Mouse (Mus musculus): ENCODE results near the gene Rps27a. TPM values are rescaled to one million over a fixed set of nuclear protein-coding genes. Genes with fewer than 3 reads are reported as not detected.
A peak's percentile ranks its signal among the peaks of the same experiment; 100 is the strongest.

Rps27a gene
- polyA plus RNA-seq (2014; fragmentation: Nextera tagmentation; extraction: Ambion mirVana) = 1,249 and 1,252 TPM in 2 replicates

GRCm38 (mm10) chr11:29547752-29548503 is at the start of gene Rps27a, which contains the start of gene Clhc1:
TSS of gene Rps27a (minus strand) at chr11:29548109.
TSS of gene Clhc1 (plus strand) at chr11:29547950.
- H3K9me3 ChIP-seq (ENCODE audit: control insufficient read depth, low read length) = no peaks in the 10 kb centered on the region
- no peaks in the 10 kb centered on the region for H3K27me3 ChIP-seq (ENCODE audit: control insufficient read depth, insufficient read depth, low read length)
- peak; percentile 97 for ATAC-seq (ENCODE audit: insufficient number of reproducible peaks, low FRiP score, low TSS enrichment, low read depth)
- H3K27ac ChIP-seq (replicated peaks; ENCODE audit: low read depth, low read length) = peak within 1 kb of the TSS; percentile 68
- no peaks in the 10 kb centered on the region for H3K4me1 ChIP-seq (ENCODE audit: control insufficient read depth, insufficient read depth, low read length)
- H3K9ac ChIP-seq (ENCODE audit: low read length) = peak within 1 kb of the TSS; percentile 95
- peaks cover 5% of the 10 kb centered on the region; the same call in 1 of the 2 replicates for H3K36me3 ChIP-seq (ENCODE audit: control insufficient read depth, insufficient read depth, low read length)
- H3K4me3 ChIP-seq (ENCODE audit: low read depth, low read length) = peak within 1 kb of the TSS; percentile 70
- peak; percentile 95 for DNase-seq (ENCODE audit: low spot score)
- peak within 1 kb of the TSS; percentile 65 for H3K4me2 ChIP-seq (ENCODE audit: low read depth, severe bottlenecking)
- WGBS = under 1% methylated on average over 46 of the region's 46 CpGs

GRCm38 (mm10) chr11:29597159-29597558 is 49.2 kb upstream of the Rps27a start:
- no peaks in the 10 kb centered on the region for H3K9me3 ChIP-seq (ENCODE audit: control insufficient read depth, low read length)
- ATAC-seq (ENCODE audit: insufficient number of reproducible peaks, low FRiP score, low TSS enrichment, low read depth) (no peak), DNase-seq (ENCODE audit: low spot score) (no peak)
- H3K27ac ChIP-seq (replicated peaks; ENCODE audit: low read depth, low read length) = no peak overlapping the region
- no peak overlapping the region for H3K4me2 ChIP-seq (ENCODE audit: low read depth, severe bottlenecking)
- no peak overlapping the region for H3K4me3 ChIP-seq (ENCODE audit: low read depth, low read length)
- H3K9ac ChIP-seq (ENCODE audit: low read length) = no peak overlapping the region
- no peaks in the 10 kb centered on the region for H3K27me3 ChIP-seq (ENCODE audit: control insufficient read depth, insufficient read depth, low read length)
- no peaks in the 10 kb centered on the region for H3K4me1 ChIP-seq (ENCODE audit: control insufficient read depth, insufficient read depth, low read length)
- no peaks in the 10 kb centered on the region for H3K36me3 ChIP-seq (ENCODE audit: control insufficient read depth, insufficient read depth, low read length)

- no peaks in the 10 kb centered on the region for H3K27me3 ChIP-seq (ENCODE audit: control insufficient read depth, insufficient read depth, low read length)
- H3K9me3 ChIP-seq (ENCODE audit: control insufficient read depth, low read length) = no peaks in the 10 kb centered on the region
- H3K9ac ChIP-seq (ENCODE audit: low read length) = no peak overlapping the region
- no peak overlapping the region for H3K4me3 ChIP-seq (ENCODE audit: low read depth, low read length)
- no peak overlapping the region for H3K4me2 ChIP-seq (ENCODE audit: low read depth, severe bottlenecking)
- no peaks in the 10 kb centered on the region for H3K4me1 ChIP-seq (ENCODE audit: control insufficient read depth, insufficient read depth, low read length)
- ATAC-seq (ENCODE audit: insufficient number of reproducible peaks, low FRiP score, low TSS enrichment, low read depth) = no peak
- no peak overlapping the region for H3K27ac ChIP-seq (replicated peaks; ENCODE audit: low read depth, low read length)
- H3K36me3 ChIP-seq (ENCODE audit: control insufficient read depth, insufficient read depth, low read length) = no peaks in the 10 kb centered on the region
- DNase-seq (ENCODE audit: low spot score) = no peak
These were observed 47.3 kb upstream of the Rps27a start for GRCm38 (mm10) chr11:29595217-29595616.

GRCm38 (mm10) chr11:29579610-29580009 is 31.7 kb upstream of the Rps27a start:
- H3K4me3 ChIP-seq (ENCODE audit: low read depth, low read length) = no peak overlapping the region
- no peaks in the 10 kb centered on the region for H3K27me3 ChIP-seq (ENCODE audit: control insufficient read depth, insufficient read depth, low read length)
- H3K27ac ChIP-seq (replicated peaks; ENCODE audit: low read depth, low read length) = no peak overlapping the region
- no peaks in the 10 kb centered on the region for H3K36me3 ChIP-seq (ENCODE audit: control insufficient read depth, insufficient read depth, low read length)
- H3K4me2 ChIP-seq (ENCODE audit: low read depth, severe bottlenecking) = no peak overlapping the region
- ATAC-seq (ENCODE audit: insufficient number of reproducible peaks, low FRiP score, low TSS enrichment, low read depth) (no peak), DNase-seq (ENCODE audit: low spot score) (no peak)
- H3K4me1 ChIP-seq (ENCODE audit: control insufficient read depth, insufficient read depth, low read length) = no peaks in the 10 kb centered on the region
- H3K9me3 ChIP-seq (ENCODE audit: control insufficient read depth, low read length) = no peaks in the 10 kb centered on the region
- no peak overlapping the region for H3K9ac ChIP-seq (ENCODE audit: low read length)

GRCm38 (mm10) chr11:29572656-29573055 is 24.7 kb upstream of the Rps27a start:
- Histone ChIP-seq H3K27me3 (ENCODE audit: control insufficient read depth, insufficient read depth, low read length) (no peaks in the 10 kb centered on the region), H3K27ac (replicated peaks; ENCODE audit: low read depth, low read length) (no peak overlapping the region), H3K9ac (ENCODE audit: low read length) (no peak overlapping the region), H3K4me1 (ENCODE audit: control insufficient read depth, insufficient read depth, low read length) (no peaks in the 10 kb centered on the region), H3K36me3 (ENCODE audit: control insufficient read depth, insufficient read depth, low read length) (no peaks in the 10 kb centered on the region), H3K4me2 (ENCODE audit: low read depth, severe bottlenecking) (no peak overlapping the region), H3K9me3 (ENCODE audit: control insufficient read depth, low read length) (no peaks in the 10 kb centered on the region), H3K4me3 (ENCODE audit: low read depth, low read length) (no peak overlapping the region)
- no peak for DNase-seq (ENCODE audit: low spot score)
- WGBS = 78% methylated on average over 2 of the region's 2 CpGs
- ATAC-seq (ENCODE audit: insufficient number of reproducible peaks, low FRiP score, low TSS enrichment, low read depth) = no peak

GRCm38 (mm10) chr11:29571536-29571935 is 23.6 kb upstream of the Rps27a start:
- Histone ChIP-seq H3K27me3 (ENCODE audit: control insufficient read depth, insufficient read depth, low read length) (no peaks in the 10 kb centered on the region), H3K9ac (ENCODE audit: low read length) (no peak overlapping the region), H3K4me2 (ENCODE audit: low read depth, severe bottlenecking) (no peak overlapping the region), H3K9me3 (ENCODE audit: control insufficient read depth, low read length) (no peaks in the 10 kb centered on the region), H3K36me3 (ENCODE audit: control insufficient read depth, insufficient read depth, low read length) (no peaks in the 10 kb centered on the region), H3K4me1 (ENCODE audit: control insufficient read depth, insufficient read depth, low read length) (no peaks in the 10 kb centered on the region), H3K27ac (replicated peaks; ENCODE audit: low read depth, low read length) (no peak overlapping the region), H3K4me3 (ENCODE audit: low read depth, low read length) (no peak overlapping the region)
- 74% methylated on average over 3 of the region's 3 CpGs for WGBS
- no peak for DNase-seq (ENCODE audit: low spot score)
- no peak for ATAC-seq (ENCODE audit: insufficient number of reproducible peaks, low FRiP score, low TSS enrichment, low read depth)

- no peaks in the 10 kb centered on the region for H3K4me1 ChIP-seq (ENCODE audit: control insufficient read depth, insufficient read depth, low read length)
- no peaks in the 10 kb centered on the region for H3K36me3 ChIP-seq (ENCODE audit: control insufficient read depth, insufficient read depth, low read length)
- no peaks in the 10 kb centered on the region for H3K9me3 ChIP-seq (ENCODE audit: control insufficient read depth, low read length)
- H3K4me3 ChIP-seq (ENCODE audit: low read depth, low read length) = no peak overlapping the region
- ATAC-seq (ENCODE audit: insufficient number of reproducible peaks, low FRiP score, low TSS enrichment, low read depth) (no peak), DNase-seq (ENCODE audit: low spot score) (no peak)
- no peak overlapping the region for H3K4me2 ChIP-seq (ENCODE audit: low read depth, severe bottlenecking)
- no peak overlapping the region for H3K27ac ChIP-seq (replicated peaks; ENCODE audit: low read depth, low read length)
- H3K9ac ChIP-seq (ENCODE audit: low read length) = no peak overlapping the region
- no peaks in the 10 kb centered on the region for H3K27me3 ChIP-seq (ENCODE audit: control insufficient read depth, insufficient read depth, low read length)
- 93% methylated on average over 2 of the region's 2 CpGs for WGBS
These were observed 15.5 kb upstream of the Rps27a start for GRCm38 (mm10) chr11:29563406-29563805.

GRCm38 (mm10) chr11:29560990-29561389 is 13.1 kb upstream of the Rps27a start:
- H3K27ac ChIP-seq (replicated peaks; ENCODE audit: low read depth, low read length) = no peak overlapping the region
- H3K4me2 ChIP-seq (ENCODE audit: low read depth, severe bottlenecking) = no peak overlapping the region
- WGBS = 91% methylated on average over 3 of the region's 3 CpGs

GRCm38 (mm10) chr11:29560452-29560851 is 12.5 kb upstream of the Rps27a start:
- H3K4me2 ChIP-seq (ENCODE audit: low read depth, severe bottlenecking) = no peak overlapping the region
- H3K27me3 ChIP-seq (ENCODE audit: control insufficient read depth, insufficient read depth, low read length) = no peaks in the 10 kb centered on the region
- WGBS = 90% methylated on average over 9 of the region's 9 CpGs
- H3K36me3 ChIP-seq (ENCODE audit: control insufficient read depth, insufficient read depth, low read length) = no peaks in the 10 kb centered on the region
- H3K9me3 ChIP-seq (ENCODE audit: control insufficient read depth, low read length) = no peaks in the 10 kb centered on the region
- no peak overlapping the region for H3K27ac ChIP-seq (replicated peaks; ENCODE audit: low read depth, low read length)
- ATAC-seq (ENCODE audit: insufficient number of reproducible peaks, low FRiP score, low TSS enrichment, low read depth) (no peak), DNase-seq (ENCODE audit: low spot score) (no peak)
- no peak overlapping the region for H3K4me3 ChIP-seq (ENCODE audit: low read depth, low read length)
- no peak overlapping the region for H3K9ac ChIP-seq (ENCODE audit: low read length)
- H3K4me1 ChIP-seq (ENCODE audit: control insufficient read depth, insufficient read depth, low read length) = no peaks in the 10 kb centered on the region

More at GRCm38 (mm10) chr11:29560990-29561389, 13.1 kb upstream of the Rps27a start:
- Histone ChIP-seq H3K36me3 (ENCODE audit: control insufficient read depth, insufficient read depth, low read length) (no peaks in the 10 kb centered on the region), H3K4me1 (ENCODE audit: control insufficient read depth, insufficient read depth, low read length) (no peaks in the 10 kb centered on the region), H3K4me3 (ENCODE audit: low read depth, low read length) (no peak overlapping the region), H3K9me3 (ENCODE audit: control insufficient read depth, low read length) (no peaks in the 10 kb centered on the region), H3K9ac (ENCODE audit: low read length) (no peak overlapping the region), H3K27me3 (ENCODE audit: control insufficient read depth, insufficient read depth, low read length) (no peaks in the 10 kb centered on the region)
- no peak for ATAC-seq (ENCODE audit: insufficient number of reproducible peaks, low FRiP score, low TSS enrichment, low read depth)
- DNase-seq (ENCODE audit: low spot score) = no peak

Data from limb, embryonic 11.5 days (tissue).